Mouse (Mus musculus): ENCODE results near the gene Hhipl2.

DNA sequence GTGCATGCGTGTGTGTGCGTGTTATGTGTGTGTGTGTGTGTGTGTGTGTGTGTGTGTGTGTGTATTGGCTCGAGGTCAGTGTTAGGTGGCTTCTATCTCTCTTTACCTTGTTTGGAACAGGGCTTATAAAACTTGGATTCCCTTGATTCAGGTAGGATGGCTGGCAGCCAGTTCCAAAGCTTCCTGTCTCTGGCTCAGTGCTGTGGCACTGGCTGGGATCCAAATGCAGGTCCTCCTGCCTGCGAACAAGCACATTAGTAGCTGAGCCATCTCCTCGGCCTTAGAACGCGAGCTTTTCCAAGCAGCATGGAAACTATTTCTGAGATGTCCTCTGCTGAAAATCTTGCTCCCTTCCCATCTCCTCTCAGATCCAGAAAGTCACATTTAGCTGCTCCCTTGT is 1.7 kb downstream of the Hhipl2 start:
- TF ChIP-seq POLR2A (IDR thresholded peaks at IDR 0.05; ENCODE audit: control insufficient read depth, extremely low read depth, insufficient read depth, low read length, poor library complexity), result no peak
- TF ChIP-seq CTCF (IDR thresholded peaks at IDR 0.05; ENCODE audit: borderline replicate concordance, control insufficient read depth, extremely low read depth, insufficient read depth, low read length, poor library complexity), result no peak
